Mouse (Mus musculus) lung, postnatal 14 days (tissue): ENCODE measurements around the gene Mn1.

ENCODE experiments used
- DNase-seq: peaks from one replicate; pipeline ENCODE4 v3.0.0; 2021

Gene Mn1

GRCm38 (mm10) chr5:111490599-111490998, 73.4 kb downstream of the Mn1 start:
- DNase-seq, result no peak

GRCm38 (mm10) chr5:111491485-111491884, 74.3 kb downstream of the Mn1 start:
- no peak for DNase-seq

GRCm38 (mm10) chr5:111500036-111500435, 82.9 kb downstream of the Mn1 start:
- no peak for DNase-seq

- no peak for DNase-seq
These were observed 84.7 kb downstream of the Mn1 start for GRCm38 (mm10) chr5:111501691-111502441.

GRCm38 (mm10) chr5:111505241-111505640, 88.1 kb downstream of the Mn1 start:
- no peak for DNase-seq

GRCm38 (mm10) chr5:111505824-111506223, 88.7 kb downstream of the Mn1 start:
- DNase-seq, result no peak

GRCm38 (mm10) chr5:111506410-111506809, 89.2 kb downstream of the Mn1 start:
- DNase-seq, result peak; percentile 40
